Mouse (Mus musculus): ENCODE results near the gene Fuz. TPM values are rescaled to one million over a fixed set of nuclear protein-coding genes. Genes with fewer than 3 reads are reported as not detected.

Fuz gene
- polyA plus RNA-seq, 1 experiment from 2014 or later, result 13.6 TPM

- WGBS, result under 1% methylated on average over 56 of the region's 56 CpGs
- H3K27me3 ChIP-seq (replicated peaks), result no peaks in the 10 kb centered on the region
- no peaks in the 10 kb centered on the region for H3K9me3 ChIP-seq
- H3K4me3 ChIP-seq, result peak within 1 kb of the TSS; percentile 94
- peak within 1 kb of the TSS; percentile 98 for H3K9ac ChIP-seq
- peaks cover 27% of the 10 kb centered on the region for H3K36me3 ChIP-seq
- ATAC-seq (ENCODE audit: extremely low read depth, insufficient number of reproducible peaks, low FRiP score, low TSS enrichment), result peak; percentile 45; the same call in 1 of the 2 replicates
- H3K4me2 ChIP-seq, result peak within 1 kb of the TSS; percentile 94
- H3K4me1 ChIP-seq, result peaks cover 67% of the 10 kb centered on the region
- H3K27ac ChIP-seq (replicated peaks), result peak within 1 kb of the TSS; percentile 90
These were observed 3.5 kb upstream of the Fuz start, which contains the start of gene Med25 for GRCm38 (mm10) chr7:44892276-44892921. Med25 (minus strand) TSS chr7:44892712.

DNA sequence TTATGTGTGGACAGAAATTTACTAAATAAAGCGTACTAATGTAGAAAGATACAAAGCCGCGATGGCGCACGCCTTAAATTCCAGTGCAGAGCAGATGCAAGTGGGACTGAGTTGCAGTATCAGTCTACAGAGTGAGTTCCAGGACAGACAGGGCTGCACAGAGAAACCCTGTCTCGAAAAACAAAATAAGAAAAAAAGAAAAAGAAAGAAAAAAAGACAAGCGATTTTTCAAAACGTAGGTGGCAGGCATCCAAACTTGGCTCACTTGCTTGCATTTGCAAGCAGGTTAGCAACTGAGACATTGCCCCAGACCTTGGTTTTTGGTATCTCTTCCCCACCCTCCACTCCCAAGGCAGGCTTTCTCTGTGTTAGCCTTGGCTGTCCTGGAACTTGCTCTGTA is 2.7 kb upstream of the Fuz start:
- H3K4me3 ChIP-seq, result peak overlapping the region; percentile 94
- H3K27me3 ChIP-seq (replicated peaks), result no peaks in the 10 kb centered on the region
- WGBS, result 28% methylated on average over 8 of the region's 8 CpGs
- peaks cover 24% of the 10 kb centered on the region for H3K36me3 ChIP-seq
- H3K9ac ChIP-seq, result no peak overlapping the region
- H3K4me1 ChIP-seq, result peaks cover 60% of the 10 kb centered on the region
- H3K4me2 ChIP-seq, result peak overlapping the region; percentile 94
- no peak for ATAC-seq (ENCODE audit: extremely low read depth, insufficient number of reproducible peaks, low FRiP score, low TSS enrichment)
- peak overlapping the region; percentile 87 for H3K27ac ChIP-seq (replicated peaks)
- no peaks in the 10 kb centered on the region for H3K9me3 ChIP-seq

GRCm38 (mm10) chr7:44894175-44894574 is 1.7 kb upstream of the Fuz start:
- no peak for ATAC-seq (ENCODE audit: extremely low read depth, insufficient number of reproducible peaks, low FRiP score, low TSS enrichment)
- Histone ChIP-seq H3K9me3 (no peaks in the 10 kb centered on the region), H3K27ac (replicated peaks) (peak overlapping the region; percentile 87), H3K36me3 (peaks cover 21% of the 10 kb centered on the region), H3K4me2 (no peak overlapping the region; the same call in 1 of the 2 replicates), H3K27me3 (replicated peaks) (no peaks in the 10 kb centered on the region), H3K4me1 (peaks cover 59% of the 10 kb centered on the region), H3K9ac (no peak overlapping the region), H3K4me3 (no peak overlapping the region)
- WGBS, result 83% methylated on average over 3 of the region's 3 CpGs

GRCm38 (mm10) chr7:44895206-44895592 is 680 bp upstream of the Fuz start:
- H3K4me1 ChIP-seq, result peaks cover 53% of the 10 kb centered on the region
- H3K9ac ChIP-seq, result no peak overlapping the region
- H3K4me3 ChIP-seq, result peak overlapping the region; percentile 67
- ATAC-seq (ENCODE audit: extremely low read depth, insufficient number of reproducible peaks, low FRiP score, low TSS enrichment), result no peak
- H3K36me3 ChIP-seq, result peaks cover 24% of the 10 kb centered on the region
- peak overlapping the region; percentile 76 for H3K4me2 ChIP-seq
- H3K9me3 ChIP-seq, result no peaks in the 10 kb centered on the region
- H3K27ac ChIP-seq (replicated peaks), result peak overlapping the region; percentile 89
- WGBS, result 75% methylated on average over 7 of the region's 7 CpGs
- no peaks in the 10 kb centered on the region for H3K27me3 ChIP-seq (replicated peaks)

GRCm38 (mm10) chr7:44896499-44896898 is 620 bp downstream of the Fuz start:
- Histone ChIP-seq H3K9me3 (no peaks in the 10 kb centered on the region), H3K27me3 (replicated peaks) (no peaks in the 10 kb centered on the region), H3K9ac (peak overlapping the region; percentile 85), H3K4me2 (peak overlapping the region; percentile 76), H3K4me3 (peak overlapping the region; percentile 67), H3K27ac (replicated peaks) (peak overlapping the region; percentile 89), H3K36me3 (peaks cover 30% of the 10 kb centered on the region), H3K4me1 (peaks cover 46% of the 10 kb centered on the region)
- WGBS, result 39% methylated on average over 10 of the region's 10 CpGs
- no peak for ATAC-seq (ENCODE audit: extremely low read depth, insufficient number of reproducible peaks, low FRiP score, low TSS enrichment)

DNA sequence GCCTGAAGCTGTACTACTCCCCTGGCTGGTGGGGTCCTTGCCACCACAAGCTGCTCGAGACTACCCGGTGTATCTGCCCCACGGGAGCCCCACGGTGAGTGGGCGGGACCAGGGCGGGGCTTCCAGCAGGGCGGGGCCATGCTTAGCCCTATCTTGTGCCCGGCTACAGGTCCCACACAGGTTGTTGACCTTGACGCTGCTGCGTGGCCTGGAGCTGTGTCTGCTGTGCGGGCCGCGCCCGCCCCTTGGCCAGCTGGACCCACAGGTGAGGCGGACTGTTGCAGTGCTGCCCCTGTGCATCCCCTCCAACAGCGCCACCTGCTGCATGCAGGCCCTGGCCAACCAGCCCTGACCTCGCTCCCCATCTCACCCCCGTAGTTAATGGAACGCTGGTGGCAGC is 2.7 kb downstream of the Fuz start:
- Histone ChIP-seq H3K9ac (no peak overlapping the region), H3K4me3 (no peak overlapping the region), H3K9me3 (no peaks in the 10 kb centered on the region), H3K27me3 (replicated peaks) (no peaks in the 10 kb centered on the region), H3K27ac (replicated peaks) (no peak overlapping the region), H3K4me2 (peak overlapping the region; percentile 18; the same call in 1 of the 2 replicates), H3K4me1 (peaks cover 46% of the 10 kb centered on the region), H3K36me3 (peaks cover 51% of the 10 kb centered on the region)
- no peak; the same call in 1 of the 2 replicates for ATAC-seq (ENCODE audit: extremely low read depth, insufficient number of reproducible peaks, low FRiP score, low TSS enrichment)
- WGBS, result 32% methylated on average over 19 of the region's 19 CpGs

DNA sequence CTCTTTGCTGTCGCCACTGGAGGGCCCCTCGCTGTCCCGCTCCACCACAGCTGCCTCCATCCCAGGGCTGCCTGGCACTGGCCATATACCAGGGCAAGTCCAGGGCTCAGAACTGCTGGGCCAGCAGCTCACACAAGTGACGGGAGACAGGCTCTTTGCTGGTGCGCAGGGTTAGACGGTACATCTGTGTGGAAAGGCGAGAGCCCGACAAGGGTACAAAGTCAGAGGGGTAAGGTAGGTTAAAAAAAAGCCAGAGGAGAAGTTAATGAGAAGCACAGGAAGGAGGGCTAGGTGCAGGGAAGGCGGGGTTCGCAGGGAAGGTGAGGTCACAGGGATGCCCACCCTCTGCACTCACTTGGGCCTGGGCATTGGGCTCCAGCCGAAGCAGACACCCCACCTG is 4.8 kb downstream of the Fuz start:
- peak overlapping the region; percentile 28; the same call in 1 of the 2 replicates for H3K9ac ChIP-seq
- H3K27ac ChIP-seq (replicated peaks), result no peak overlapping the region
- 89% methylated on average over 11 of the region's 11 CpGs for WGBS
- no peaks in the 10 kb centered on the region for H3K9me3 ChIP-seq
- peaks cover 36% of the 10 kb centered on the region for H3K4me1 ChIP-seq
- no peaks in the 10 kb centered on the region for H3K27me3 ChIP-seq (replicated peaks)
- no peak overlapping the region for H3K4me2 ChIP-seq
- ATAC-seq (ENCODE audit: extremely low read depth, insufficient number of reproducible peaks, low FRiP score, low TSS enrichment), result no peak
- peaks cover 71% of the 10 kb centered on the region for H3K36me3 ChIP-seq
- H3K4me3 ChIP-seq, result no peak overlapping the region

DNA sequence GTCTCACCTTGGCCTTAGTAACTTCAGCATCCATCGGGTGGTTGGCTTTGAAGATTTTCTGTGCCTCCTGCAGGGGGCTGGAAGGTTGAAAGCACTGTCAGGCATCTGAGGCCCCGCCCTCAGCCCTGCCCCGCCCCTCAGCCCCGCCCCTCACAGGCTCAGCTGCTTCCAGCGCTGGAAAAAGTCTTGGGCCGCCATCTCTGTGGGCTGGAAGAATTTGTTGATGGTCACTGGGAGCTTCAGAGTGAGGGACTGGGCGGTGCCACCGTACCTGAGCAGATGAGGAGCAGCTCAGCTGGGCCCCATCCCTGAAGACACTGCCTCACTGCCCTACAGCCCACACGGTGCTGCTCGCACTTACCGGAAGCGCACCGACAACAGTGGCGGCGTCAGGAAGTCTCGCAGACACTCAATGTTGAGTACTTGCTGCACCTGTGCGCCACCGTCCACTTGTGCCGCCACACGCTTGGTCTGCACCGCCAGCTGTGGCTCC is 5.4 kb downstream of the Fuz start:
- peak overlapping the region; percentile 64 for H3K4me2 ChIP-seq
- peaks cover 36% of the 10 kb centered on the region for H3K4me1 ChIP-seq
- ATAC-seq (ENCODE audit: extremely low read depth, insufficient number of reproducible peaks, low FRiP score, low TSS enrichment), result peak; percentile 34
- H3K4me3 ChIP-seq, result peak overlapping the region; percentile 37
- H3K27me3 ChIP-seq (replicated peaks), result no peaks in the 10 kb centered on the region
- peaks cover 78% of the 10 kb centered on the region for H3K36me3 ChIP-seq
- H3K9me3 ChIP-seq, result no peaks in the 10 kb centered on the region
- H3K9ac ChIP-seq, result peak overlapping the region; percentile 55
- 15% methylated on average over 21 of the region's 21 CpGs for WGBS
- peak overlapping the region; percentile 41 for H3K27ac ChIP-seq (replicated peaks)

GRCm38 (mm10) chr7:44905430-44905829 is 9.6 kb downstream of the Fuz start:
- no peak overlapping the region for H3K27ac ChIP-seq (replicated peaks)
- no peak for ATAC-seq (ENCODE audit: extremely low read depth, insufficient number of reproducible peaks, low FRiP score, low TSS enrichment)
- peaks cover 100% of the 10 kb centered on the region for H3K36me3 ChIP-seq
- no peak overlapping the region for H3K9ac ChIP-seq
- H3K4me1 ChIP-seq, result peaks cover 15% of the 10 kb centered on the region
- 85% methylated on average over 20 of the region's 20 CpGs for WGBS
- no peaks in the 10 kb centered on the region for H3K9me3 ChIP-seq
- H3K27me3 ChIP-seq (replicated peaks), result no peaks in the 10 kb centered on the region
- H3K4me2 ChIP-seq, result no peak overlapping the region
- no peak overlapping the region for H3K4me3 ChIP-seq

DNA sequence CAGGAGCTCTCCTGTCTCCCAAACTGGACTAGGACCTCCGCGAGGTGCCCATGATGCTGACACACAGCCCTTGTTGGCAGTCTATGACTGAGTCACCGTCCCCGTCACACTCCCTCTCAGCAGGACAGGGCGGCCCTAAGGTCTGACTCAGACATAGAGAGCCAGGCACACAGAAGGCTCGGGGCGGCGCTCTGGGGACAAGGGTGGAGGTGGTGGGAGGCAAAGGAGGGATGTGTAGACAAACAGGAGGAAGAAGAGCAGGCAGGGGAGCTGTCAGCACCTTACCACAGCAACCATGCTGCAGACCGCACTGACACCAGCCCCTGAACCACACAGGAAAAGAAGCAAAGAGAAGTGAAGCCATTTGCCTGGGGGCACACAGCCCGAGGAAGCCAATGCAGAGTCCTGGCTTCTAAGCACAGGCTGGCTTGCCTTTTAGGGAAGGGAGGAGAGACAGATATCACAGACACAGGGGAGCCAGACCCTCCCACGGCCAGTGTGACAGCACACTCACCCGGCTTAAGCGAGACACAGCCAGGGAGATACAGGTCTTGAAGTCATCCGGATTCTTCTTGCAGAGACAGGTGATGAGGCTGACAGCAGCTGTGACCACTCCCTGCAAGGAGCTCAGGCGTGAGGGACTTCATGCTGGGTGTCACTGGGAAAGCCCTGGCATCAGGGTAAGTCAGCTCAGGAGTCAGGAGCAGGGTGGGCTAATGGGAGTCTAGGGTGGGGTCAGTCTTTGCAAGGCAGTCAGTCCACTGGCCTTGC is 13.0 kb downstream of the Fuz start:
- Histone ChIP-seq H3K4me3 (no peak overlapping the region), H3K27ac (replicated peaks) (no peak overlapping the region), H3K36me3 (peaks cover 99% of the 10 kb centered on the region), H3K4me1 (no peaks in the 10 kb centered on the region), H3K4me2 (no peak overlapping the region), H3K9ac (no peak overlapping the region), H3K9me3 (no peaks in the 10 kb centered on the region), H3K27me3 (replicated peaks) (no peaks in the 10 kb centered on the region)
- 79% methylated on average over 15 of the region's 15 CpGs for WGBS
- no peak for ATAC-seq (ENCODE audit: extremely low read depth, insufficient number of reproducible peaks, low FRiP score, low TSS enrichment)

DNA sequence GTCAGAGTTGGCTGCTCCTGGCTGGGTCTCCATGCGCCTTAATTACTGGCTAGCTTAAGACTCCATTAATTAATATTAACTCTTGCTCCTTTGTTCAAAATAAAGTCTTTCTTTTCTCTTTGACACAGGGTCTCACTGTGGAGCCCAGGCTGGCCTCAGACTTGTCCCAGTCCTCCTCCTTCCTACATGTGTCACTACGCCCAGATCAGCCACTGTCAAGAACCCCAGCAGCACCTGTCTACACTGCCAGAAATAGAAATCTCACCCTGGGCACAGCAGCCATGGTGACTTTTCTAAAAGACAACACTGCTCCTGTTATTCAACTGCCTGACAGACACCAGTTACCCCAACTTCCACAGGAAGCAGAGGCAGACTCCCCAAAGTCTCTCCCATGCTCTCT is 18.5 kb downstream of the Fuz start:
- Histone ChIP-seq H3K9ac (peak overlapping the region; percentile 33), H3K4me1 (peaks cover 38% of the 10 kb centered on the region), H3K9me3 (no peaks in the 10 kb centered on the region), H3K27ac (replicated peaks) (peak overlapping the region; percentile 53; the same call in 1 of the 2 replicates), H3K36me3 (peaks cover 75% of the 10 kb centered on the region), H3K27me3 (replicated peaks) (no peaks in the 10 kb centered on the region), H3K4me2 (no peak overlapping the region), H3K4me3 (no peak overlapping the region)
- ATAC-seq (ENCODE audit: extremely low read depth, insufficient number of reproducible peaks, low FRiP score, low TSS enrichment), result no peak
- 61% methylated on average over 2 of the region's 2 CpGs for WGBS

All from heart, embryonic 13.5 days (tissue).